Mouse (Mus musculus) regulatory T cell (primary cell): ENCODE measurements around the gene Cep57l1.
"Not testable (repeated sequence)": the region's sequence is repeated elsewhere in the genome, so short reads cannot be mapped to it uniquely, and the experiment has no call there.

Experiments used
- in situ Hi-C: fragments of 300-600 bp; cut with MboI, MseI; formaldehyde crosslinking; loops from one replicate; pipeline ENCODE4 v1.15.1; 2025; ENCODE audit warnings: high pct_unique_total_duplicates

Gene Cep57l1

DNA sequence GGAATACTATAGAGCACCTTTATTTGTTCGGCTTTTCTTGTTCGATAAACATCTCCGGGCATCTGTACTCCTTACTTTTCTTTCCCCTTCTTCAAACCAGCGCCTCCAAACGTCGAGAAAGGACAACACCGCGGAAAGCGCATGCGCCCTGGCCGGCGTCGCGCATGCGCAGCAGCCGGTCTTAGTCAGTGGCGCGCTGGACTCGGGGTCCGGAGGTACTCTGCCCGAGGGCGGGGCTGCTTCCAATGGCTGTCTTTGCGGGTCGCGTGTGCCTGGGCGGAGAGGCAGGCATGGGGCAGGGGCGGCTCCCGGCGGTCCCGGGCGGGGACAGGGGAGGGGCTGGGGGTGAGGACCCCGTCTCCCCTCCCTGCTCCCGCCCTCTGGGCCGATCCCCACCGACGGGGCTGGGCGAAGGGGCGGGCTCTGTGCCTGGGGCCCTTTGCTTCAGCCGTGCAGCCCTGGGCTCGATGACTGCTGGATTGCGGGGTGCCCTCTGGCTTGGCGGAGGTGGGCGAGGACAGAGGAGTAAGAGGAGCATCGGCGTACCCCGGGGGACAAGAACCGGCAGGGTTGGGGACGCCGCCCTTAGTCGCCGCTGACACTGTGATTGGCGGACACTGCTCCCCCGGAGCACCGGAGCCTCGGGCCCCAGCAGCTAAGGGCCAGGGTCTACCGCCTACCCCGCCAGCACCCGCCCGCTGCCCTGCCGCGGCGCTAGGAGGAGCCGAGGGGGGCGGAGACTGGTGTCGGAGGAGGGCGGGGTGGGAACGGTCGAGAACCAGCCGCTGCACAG is at the start of gene Cep57l1, which contains the start of gene Sesn1:
Cep57l1 (minus strand) TSS at position 101 of the 793 bp plus-strand sequence.
Sesn1 (plus strand) TSS at position 165 of the 793 bp plus-strand sequence.
- in situ Hi-C loops, result loop anchor here (10.0 kb wide), 3 partner anchors 85 to 685 kb away; partner anchors contain the start of gene Foxo3

DNA sequence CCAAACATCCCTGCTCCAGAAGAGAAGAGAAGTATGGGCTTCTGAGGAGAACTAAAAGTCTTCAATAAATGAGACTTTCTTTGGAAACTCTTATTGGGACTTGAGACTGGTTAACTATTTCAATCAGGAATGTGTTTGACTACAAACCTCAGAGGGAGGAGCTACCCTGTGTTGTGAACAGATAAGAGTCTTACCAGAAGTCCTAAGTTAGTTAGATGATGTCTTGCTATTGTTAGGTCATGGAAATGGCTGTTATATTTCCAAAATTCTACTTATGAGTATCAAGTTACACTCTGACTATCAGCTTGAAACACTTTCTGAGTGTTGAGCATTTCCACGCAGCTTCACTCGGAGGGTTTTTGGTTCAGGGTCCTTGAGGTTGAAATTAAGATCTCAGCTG is 39.0 kb upstream of the Cep57l1 start:
- in situ Hi-C loops, result no loop called here

DNA sequence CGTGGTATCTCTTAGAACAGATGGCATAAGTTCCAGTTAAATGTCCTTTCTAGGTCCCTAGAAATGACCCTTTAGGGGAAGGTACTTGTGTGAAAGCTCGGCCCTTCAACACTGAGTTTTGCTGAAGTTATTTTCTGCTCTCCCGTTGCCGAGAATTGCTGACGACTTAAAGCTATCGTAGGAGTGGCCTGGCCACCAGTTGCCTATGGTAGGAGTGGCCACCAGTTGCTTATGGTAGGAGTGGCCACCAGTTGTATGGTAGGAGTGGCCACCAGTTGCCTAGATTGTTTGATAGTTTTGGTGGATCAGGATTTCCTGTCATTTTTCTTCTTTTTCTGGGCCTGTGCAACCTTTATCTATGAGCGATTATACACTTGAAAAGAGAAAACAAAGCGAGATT is 38.1 kb upstream of the Cep57l1 start:
- in situ Hi-C loops, result no loop called here

DNA sequence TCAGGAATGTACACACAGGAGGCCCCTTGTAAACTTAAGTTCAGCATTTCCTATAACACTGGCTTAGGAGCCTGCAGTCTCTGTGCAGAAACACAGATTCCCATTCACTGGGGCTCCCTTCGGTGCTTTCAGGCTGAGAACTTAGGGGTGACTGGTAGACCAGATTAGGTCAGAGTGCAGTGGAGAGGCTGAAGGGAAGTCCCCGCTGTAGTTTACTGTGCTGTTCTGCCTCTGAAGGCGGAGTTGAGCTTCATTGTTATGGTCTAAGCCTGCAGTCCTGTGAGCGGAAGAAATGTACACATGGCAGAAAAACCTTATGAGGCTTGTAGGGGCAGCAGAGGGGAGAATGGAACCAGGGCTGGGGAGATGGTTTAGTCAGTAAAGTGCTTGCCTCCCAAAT is 29.2 kb upstream of the Cep57l1 start:
- in situ Hi-C loops, result loop anchor here (5.0 kb wide), 1 partner anchor 93 kb away; no protein-coding TSS in a partner anchor

DNA sequence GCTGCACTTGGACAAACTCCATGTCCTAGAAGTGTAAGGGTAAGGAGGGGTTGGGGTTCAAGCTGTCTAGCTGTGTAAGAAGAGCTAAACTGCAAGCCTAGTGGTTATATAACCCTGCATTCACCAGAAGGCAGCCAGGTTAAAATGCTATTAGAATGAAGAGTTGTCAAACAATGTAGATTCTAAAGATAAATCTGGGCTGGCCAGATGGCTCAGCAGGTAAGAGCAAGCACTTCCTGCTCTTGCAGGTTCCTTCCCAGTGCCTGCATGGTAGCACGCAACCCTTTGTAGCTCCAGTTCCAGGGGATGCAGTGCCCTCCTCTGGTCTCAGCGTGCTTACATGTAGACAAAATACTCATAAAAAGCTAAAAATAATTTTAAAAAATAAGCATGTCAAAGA is 24.5 kb upstream of the Cep57l1 start:
- in situ Hi-C loops, result loop anchor here (5.0 kb wide), 1 partner anchor 463 kb away; no protein-coding TSS in a partner anchor

DNA sequence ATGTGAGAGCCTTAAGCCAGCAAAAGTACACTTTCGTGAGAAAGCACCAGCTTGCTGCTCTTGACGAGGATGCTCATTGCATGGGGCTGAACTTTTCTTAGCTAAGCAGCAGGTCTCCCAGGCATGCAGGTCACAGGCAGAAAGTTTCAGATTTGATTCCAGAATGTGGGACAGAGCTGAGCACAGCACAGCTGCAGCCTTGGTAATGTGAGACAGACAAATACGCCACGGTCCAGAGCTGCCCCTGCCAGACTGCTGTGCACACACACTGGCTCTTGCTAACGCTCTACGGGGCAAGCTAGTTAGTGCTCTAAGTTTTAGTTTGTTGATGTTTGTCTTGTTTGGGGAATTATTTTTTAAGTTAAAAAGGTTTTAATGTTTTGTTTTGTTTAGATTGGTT is 22.5 kb upstream of the Cep57l1 start:
- in situ Hi-C loops, result loop anchor here (5.0 kb wide), 1 partner anchor 465 kb away; no protein-coding TSS in a partner anchor

DNA sequence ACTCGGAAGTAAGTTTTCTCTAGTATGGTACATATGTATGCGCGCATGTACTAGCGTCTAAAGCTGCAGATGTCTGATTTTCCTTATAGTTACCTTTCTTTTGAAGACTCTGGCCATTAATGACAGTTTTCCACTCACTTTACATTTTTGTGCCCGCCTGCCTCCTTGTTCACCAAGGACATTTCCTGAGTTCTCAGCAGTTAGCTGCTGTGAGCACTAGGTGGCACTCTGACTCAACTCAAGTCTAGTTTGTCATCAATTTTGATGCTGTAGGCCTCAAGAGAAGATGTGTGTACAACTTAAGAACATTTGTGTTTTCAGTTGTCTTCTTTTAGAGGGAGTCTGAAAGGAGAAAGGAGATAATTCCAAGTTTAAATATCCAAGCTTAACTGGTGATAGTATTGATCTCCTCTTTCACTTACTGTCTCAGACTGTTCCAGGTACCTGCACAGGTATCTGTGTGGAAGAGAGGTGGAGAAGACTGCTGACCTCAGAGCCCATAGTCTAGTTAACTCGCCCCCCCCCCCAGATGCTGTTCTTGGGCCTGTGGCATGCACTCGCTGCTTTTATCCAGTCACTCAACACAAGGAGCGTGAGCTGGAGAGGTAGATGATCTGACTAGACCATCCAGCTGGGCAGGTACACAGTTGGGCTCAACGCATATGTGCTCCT is 21.3 kb upstream of the Cep57l1 start:
- in situ Hi-C loops, result loop anchor here (5.0 kb wide), 1 partner anchor 466 kb away; no protein-coding TSS in a partner anchor

DNA sequence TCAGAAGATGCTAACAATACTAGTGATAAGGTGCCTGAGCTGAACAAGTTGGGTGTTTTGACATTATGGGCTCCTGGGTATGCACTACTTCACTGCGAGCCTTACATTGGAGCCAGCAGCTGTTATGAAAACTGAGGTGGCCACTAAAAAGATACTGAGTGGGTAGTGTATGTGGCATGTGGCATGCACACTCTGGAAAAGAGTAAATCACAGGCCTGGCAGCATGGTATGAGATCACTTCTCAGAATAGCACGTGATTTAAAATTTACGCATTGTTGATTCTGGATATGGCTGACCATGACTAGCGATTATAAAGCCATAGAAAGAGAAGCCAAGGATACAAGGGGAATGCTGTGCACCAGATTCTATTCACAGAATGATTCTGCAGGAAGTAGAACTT is 20.8 kb upstream of the Cep57l1 start:
- in situ Hi-C loops, result loop anchor here (5.0 kb wide), 1 partner anchor 467 kb away; no protein-coding TSS in a partner anchor

DNA sequence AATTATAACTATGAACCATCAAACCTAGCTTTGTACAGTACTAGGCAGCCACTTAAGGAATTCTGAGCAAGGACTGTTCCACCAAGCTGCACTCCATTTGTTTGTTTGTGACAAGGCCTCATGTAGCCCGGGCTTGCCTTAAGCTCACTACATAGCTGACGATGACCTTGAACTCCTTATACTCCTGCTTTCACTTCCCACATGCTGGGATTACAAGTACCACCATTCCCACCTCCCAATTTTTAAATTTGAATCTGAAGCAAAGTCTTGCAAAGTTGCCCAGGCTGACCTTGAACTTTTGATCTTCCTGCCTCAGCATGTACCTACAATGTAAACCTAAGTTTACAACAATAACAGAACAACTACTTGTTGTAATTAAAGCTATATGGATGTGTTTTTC is 20.3 kb upstream of the Cep57l1 start:
- in situ Hi-C loops, result loop anchor here (5.0 kb wide), 3 partner anchors 47 to 467 kb away; no protein-coding TSS in a partner anchor

DNA sequence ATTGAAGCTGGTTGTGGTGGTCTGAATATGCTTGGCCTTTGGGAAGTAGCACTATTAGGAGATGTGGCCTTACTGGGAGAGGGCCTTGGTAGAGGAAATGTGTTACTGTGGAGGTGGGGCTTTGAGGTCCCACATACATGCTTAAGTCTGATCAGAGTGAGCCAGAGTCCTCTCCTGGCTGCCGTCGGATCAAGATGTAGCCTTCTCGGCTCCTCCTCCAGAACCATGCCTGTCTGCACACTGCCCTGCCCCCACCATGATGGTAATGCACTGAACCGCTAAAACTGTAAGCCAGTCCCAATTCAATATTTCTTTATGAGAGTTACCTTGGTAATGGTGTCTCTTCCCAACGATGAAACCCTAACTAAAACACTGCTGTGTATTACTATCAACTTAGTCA is 19.5 kb upstream of the Cep57l1 start:
- in situ Hi-C loops, result loop anchor here (5.0 kb wide), 2 partner anchors 48 to 153 kb away; no protein-coding TSS in a partner anchor

DNA sequence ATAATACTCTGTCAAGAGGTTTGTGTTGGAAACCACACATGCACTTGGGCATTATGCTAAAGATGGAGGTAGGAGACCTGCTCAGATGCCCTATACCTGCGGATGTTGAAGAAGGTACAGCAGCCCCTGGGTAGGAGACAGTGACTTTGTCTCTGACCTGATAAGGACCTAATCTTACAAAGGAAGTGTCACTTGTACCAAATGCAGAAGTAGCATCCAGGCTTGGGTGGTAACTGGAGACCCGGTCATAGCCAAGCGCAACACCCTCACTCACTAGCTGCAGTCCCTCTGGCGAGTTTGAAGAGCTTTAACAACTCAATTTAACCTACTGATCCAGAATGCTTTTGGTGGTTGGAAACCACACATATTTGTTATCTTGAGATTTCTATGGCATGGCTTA is 18.1 kb upstream of the Cep57l1 start:
- in situ Hi-C loops, result loop anchor here (5.0 kb wide), 2 partner anchors 50 to 155 kb away; no protein-coding TSS in a partner anchor

DNA sequence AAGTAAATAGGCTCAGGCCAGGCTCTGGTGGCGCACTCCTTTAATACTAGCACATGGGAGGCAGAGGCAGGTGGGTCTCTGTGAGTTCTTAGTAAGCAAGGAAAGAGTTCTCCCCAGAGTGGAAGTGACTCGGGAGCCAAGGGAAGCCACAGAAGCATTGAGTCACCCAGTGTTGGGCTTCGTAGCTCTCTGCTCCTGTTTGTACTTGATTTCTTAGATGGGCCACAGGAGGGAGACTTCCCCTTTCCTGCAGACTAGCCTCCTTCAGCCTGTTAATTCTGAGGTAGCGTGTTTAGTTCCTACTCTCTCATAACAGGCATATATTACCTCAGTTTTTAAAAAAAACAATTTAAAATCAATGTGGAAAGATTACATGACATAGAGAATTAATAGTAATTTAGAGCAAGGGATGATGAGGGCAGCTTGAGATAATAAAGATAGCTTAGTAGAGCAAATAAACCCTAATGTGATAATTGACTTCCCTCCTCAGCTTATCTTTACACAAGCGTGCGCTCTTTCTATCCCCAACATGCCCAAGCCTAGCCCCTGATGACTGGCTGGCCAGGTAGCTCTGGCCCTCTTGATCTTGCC is 16.9 kb upstream of the Cep57l1 start:
- in situ Hi-C loops, result loop anchor here (5.0 kb wide), 2 partner anchors 51 to 156 kb away; no protein-coding TSS in a partner anchor

DNA sequence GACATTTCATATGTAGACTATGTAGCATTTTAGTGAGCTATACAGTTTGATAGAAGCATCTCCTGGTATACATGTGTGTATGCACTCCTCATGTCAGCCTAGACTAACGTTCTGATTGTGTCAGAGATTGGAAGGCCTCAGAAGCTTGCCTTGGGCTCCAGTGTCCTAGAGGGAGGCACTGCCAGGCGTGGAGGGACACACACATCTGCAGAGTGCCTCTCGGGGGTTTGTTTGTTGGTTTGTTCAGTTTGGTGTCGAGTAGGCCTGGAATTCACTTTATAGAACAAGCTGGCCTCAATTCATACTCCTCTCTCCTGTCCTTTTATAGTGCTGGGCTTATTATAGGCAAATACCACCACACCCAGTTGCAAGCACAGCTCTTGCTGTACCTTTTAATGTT is 16.3 kb upstream of the Cep57l1 start:
- in situ Hi-C loops, result loop anchor here (5.0 kb wide), 2 partner anchors 51 to 156 kb away; no protein-coding TSS in a partner anchor

DNA sequence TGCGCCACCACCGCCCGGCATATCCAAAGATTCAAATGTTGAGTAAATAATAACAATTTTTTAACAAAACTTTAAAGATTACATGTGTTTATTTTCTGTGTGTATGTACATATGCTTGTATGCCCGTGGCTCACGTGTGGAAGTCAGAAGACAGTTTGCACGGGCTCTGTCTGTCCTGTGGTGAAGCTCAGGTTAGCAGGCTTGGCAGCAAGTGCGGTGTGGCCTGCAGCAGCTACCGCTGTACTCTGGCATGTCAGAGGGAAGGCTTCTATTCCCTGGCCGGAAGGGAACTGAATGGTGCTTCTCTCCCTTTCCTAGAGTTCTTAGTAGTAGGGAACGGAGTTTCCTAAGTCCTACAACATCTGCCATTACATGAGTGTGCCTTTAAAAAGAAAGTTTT is 15.4 kb upstream of the Cep57l1 start:
- in situ Hi-C loops, result loop anchor here (5.0 kb wide), 2 partner anchors 52 to 157 kb away; no protein-coding TSS in a partner anchor

DNA sequence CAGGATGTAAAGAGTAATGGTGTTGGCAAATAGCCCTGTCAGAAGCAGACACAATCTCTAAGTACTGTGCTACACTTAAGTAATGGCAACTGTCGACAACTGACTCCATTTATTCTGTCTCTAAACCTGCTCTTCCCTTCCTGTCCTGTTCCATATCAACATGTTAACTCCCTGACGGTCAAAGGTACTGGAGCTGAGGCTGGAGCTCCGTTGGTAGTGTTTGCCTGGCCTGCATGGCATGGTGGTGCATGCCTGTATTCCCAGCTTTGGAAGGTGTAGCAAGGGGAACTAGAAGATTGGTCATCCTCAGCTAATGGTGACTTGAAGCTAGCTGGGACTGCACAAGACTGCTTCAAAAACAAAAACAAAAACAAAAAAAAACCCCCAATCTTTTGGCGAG is 14.2 kb upstream of the Cep57l1 start:
- in situ Hi-C loops, result no loop called here

DNA sequence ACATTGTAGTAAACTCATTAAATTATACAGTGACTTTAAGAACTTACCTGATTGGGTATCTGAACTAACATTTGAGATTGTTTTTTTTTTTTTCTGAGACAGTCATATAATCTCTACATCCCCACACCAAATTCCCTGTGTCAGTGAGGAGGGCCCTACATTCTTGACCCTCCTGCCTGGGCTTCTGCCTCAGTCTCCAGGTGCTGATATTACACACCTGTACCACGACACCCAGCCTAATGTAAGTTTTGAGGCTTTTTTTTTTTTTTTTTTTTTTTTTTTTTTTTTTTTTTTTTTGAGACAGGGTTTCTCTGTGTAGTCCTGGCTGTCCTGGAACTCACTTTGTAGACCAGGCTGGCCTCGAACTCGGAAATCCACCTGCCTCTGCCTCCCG is 13.6 kb upstream of the Cep57l1 start:
- in situ Hi-C loops, result not testable (repeated sequence)

DNA sequence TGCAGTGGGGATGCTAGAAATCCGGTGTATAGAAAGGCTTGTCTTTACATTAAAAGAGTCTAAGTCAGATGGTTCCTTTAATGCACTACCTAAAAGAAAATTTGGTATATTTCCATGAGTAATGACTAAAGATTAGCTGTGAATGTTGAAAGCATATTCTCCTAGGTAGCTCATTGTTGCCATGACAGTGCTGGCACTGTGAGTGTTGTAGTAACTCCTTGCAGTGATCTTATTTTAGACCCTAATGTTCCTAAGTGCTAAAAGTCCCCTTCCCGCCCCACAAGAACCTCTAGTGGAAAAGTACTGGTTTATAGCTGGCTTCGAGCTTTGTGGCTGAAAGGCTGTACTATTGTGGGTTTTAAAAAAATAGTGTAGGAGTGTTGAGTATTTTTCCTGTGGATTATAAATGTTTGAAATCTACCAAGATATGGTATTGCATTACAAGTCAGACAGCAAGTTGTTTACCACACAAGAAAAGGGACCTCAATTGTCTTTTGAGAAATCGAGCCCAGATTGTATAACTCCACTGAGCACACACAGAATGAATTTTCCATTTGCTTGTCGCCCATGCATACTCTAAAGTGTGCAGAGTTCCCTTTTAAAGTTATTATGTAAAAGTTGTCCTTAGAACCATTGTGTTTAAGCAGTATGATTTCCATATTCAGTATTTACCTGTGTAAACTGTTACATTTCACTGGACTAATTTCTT is 13.1 kb upstream of the Cep57l1 start:
- in situ Hi-C loops, result no loop called here

DNA sequence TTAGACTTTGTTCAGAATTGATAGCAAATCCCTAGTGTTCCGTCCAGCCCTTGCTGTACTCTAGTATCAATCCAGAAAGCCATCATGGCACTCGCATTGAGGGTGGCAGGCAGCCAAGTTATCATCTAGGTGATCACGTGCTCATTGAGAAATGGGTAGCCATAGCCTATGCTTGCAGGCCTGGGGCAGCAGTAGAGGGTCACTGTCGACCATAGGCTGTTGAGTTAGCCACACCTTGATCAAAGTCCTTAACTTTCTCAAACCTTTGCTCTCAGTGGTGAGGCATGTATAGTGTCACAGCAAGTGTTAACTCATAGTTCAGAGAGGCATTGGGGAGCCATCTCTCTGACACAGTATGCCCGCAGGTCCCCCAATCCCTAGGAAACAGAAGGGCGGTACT is 11.5 kb upstream of the Cep57l1 start:
- in situ Hi-C loops, result no loop called here

DNA sequence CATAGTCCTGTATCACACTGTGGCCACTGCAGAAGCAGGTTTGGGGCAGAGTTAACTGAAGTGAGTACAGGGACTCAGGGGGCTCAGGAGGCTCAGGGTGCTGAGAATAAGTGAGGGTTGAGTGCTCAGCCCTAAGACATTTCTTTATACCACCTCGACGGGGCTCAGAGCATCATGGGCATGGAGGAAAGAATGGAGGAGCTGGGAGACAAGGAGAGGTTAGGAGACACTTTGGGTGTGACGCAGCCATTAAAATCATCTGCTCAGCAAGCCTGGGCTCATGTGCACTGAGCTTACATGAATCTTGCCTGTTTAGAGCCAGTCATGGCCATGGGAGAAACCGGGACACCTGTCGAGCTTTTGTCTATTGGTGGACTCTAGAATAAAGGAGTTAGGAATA is 10.7 kb upstream of the Cep57l1 start:
- in situ Hi-C loops, result no loop called here

DNA sequence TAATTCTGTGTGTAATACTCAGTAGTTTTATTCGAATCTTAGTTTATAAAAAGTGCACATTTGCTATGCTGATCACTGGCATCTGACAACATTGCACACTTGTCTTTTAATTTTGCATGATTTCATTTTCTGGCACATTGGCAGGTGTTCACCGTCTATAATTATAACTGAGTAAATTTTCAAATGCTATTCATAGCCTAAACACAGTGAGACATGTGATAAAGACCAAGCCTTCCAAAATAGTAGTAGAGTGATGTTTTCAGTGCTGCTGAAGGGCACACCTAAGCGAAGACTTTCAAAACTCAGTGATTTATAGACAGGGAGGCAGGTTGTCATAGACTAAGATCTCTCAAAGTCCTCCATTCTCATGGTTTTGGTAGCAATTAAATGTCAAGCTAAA is 9.6 kb upstream of the Cep57l1 start:
- in situ Hi-C loops, result loop anchor here (10.0 kb wide), 2 partner anchors 75 to 455 kb away; partner anchors contain the start of gene Foxo3

DNA sequence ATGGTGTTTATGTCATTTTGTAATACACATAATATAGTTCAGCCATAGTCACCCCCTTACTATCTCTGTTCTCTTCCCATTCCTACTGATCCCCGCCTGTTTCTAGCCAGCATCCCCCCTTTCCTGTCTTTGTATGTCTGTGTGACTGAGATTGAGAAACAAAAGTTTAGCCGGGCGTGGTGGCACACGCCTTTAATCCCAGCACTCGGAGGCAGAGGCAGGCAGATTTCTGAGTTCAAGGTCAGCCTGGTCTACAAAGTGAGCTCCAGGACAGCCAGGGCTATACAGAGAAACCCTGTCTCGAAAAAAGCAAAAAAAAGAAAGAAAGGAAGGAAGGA is 9.0 kb upstream of the Cep57l1 start:
- in situ Hi-C loops, result loop anchor here (10.0 kb wide), 2 partner anchors 76 to 456 kb away; partner anchors contain the start of gene Foxo3
